Mouse (Mus musculus) midbrain, embryonic 14.5 days (tissue): ENCODE data around the gene Akap13. TPM values are rescaled to one million over a fixed set of nuclear protein-coding genes. Genes with fewer than 3 reads are reported as not detected.
A peak's percentile ranks its signal among the peaks of the same experiment; 100 is the strongest.

ENCODE experiments used
- ATAC-seq: fragments of 200-750 bp; cut with Nextera tagmentation; 2 replicates; pipeline ENCODE4 v1.8.0; 2017; ENCODE audit warnings: moderate number of reproducible peaks, moderate library complexity; ENCODE audit not compliant: low FRiP score, low TSS enrichment
- DNase-seq: peaks from one replicate; pipeline ENCODE4 v3.0.0-alpha.2; 2015
- H3K27ac ChIP-seq: fragments of 300-500 bp; sonication (generic); replicated peaks from 2 replicates; pipeline ENCODE4 v1.5.1; 2014; ENCODE audit warnings: mild to moderate bottlenecking, low read depth, low read length, moderate library complexity
- H3K27me3 ChIP-seq: fragments of 300-500 bp; sonication (generic); 2 replicates; pipeline ENCODE4 v1.6.1; 2014; ENCODE audit warnings: low read length, control low read depth, mixed read lengths; ENCODE audit not compliant: control insufficient read depth, insufficient read depth
- H3K36me3 ChIP-seq: fragments of 300-500 bp; sonication (generic); 2 replicates; pipeline ENCODE4 v1.6.1; 2014; ENCODE audit warnings: low read length, control low read depth; ENCODE audit not compliant: control insufficient read depth, insufficient read depth
- H3K4me1 ChIP-seq: fragments of 300-500 bp; sonication (generic); 2 replicates; pipeline ENCODE4 v1.6.1; 2014; ENCODE audit warnings: mild to moderate bottlenecking, antibody characterized with exemption, low read length, control low read depth; ENCODE audit not compliant: control insufficient read depth, insufficient read depth
- H3K4me2 ChIP-seq: fragments of 300-500 bp; sonication (generic); 2 replicates; pipeline ENCODE4 v1.6.1; 2014; ENCODE audit warnings: mild to moderate bottlenecking, low read length, moderate library complexity
- H3K4me3 ChIP-seq: fragments of 300-500 bp; sonication (generic); replicated peaks from 2 replicates; pipeline ENCODE4 v1.5.1; 2014; ENCODE audit warnings: low read depth, low read length
- H3K9ac ChIP-seq: fragments of 300-500 bp; sonication (generic); replicated peaks from 2 replicates; pipeline ENCODE4 v1.6.1; 2014; ENCODE audit warnings: mild to moderate bottlenecking, low read length, moderate library complexity
- H3K9me3 ChIP-seq: fragments of 300-500 bp; sonication (generic); 2 replicates; pipeline ENCODE4 v1.6.1; 2016; ENCODE audit warnings: low read length, control low read depth, mixed read lengths; ENCODE audit not compliant: control insufficient read depth
- WGBS: fragments of 180-500 bp; shearing (Covaris S2); extraction: QIAGEN DNeasy Blood & Tissue Kit; methylation state at CpG from one replicate; pipeline ENCODE4 v1.1.7; 2014; 5-methylcytosine and 5-hydroxymethylcytosine counted together
- polyA plus RNA-seq: library from polyadenylated mRNA; unstranded; fragments of >200 nt; fragmentation: Nextera tagmentation; extraction: Ambion mirVana; gene quantifications from 2 replicates; pipeline ENCODE4 v1.2.1, GENCODE M21; 2014

Gene Akap13
- polyA plus RNA-seq, 1 experiment from 2014 or later: 18.9 TPM

DNA sequence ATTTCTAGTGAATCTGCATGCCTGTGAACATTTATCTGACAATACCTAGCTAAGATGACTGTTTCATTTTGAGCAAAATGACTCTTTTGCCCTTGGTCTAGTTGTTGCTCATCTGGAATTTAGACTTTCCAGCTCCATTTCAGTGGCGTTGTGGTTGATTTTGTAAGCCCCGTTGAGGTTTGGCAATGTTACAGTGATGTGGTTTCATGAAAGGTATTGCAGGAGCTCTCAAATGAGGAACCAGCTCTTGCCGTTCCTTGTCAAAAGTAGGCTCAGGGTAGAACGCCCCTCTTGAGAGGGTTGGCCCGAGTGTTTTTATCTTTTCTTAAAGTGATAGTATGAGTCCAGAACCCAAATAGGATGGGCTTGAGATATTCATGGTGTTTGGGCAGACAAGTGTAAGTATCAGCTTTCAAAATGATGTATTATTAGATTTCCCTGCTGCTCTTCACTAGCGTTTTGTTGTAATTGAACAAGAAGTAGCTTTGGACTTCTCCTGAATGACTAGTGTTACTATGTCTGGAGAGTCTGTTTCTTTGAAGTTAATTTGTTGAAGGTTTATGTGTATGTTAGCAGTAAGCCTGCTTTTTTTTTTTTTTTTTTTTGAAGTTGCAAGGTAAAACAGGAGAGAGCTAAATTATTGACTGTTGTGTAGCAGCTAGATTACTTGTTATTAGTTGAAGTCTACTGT is 140.9 kb downstream of the Akap13 start:
- ATAC-seq (no peak), DNase-seq (no peak)
- Histone ChIP-seq H3K27me3 (no peaks in the 10 kb centered on the region), H3K4me1 (no peaks in the 10 kb centered on the region), H3K27ac (no peak overlapping the region), H3K9me3 (no peaks in the 10 kb centered on the region), H3K4me3 (no peak overlapping the region), H3K36me3 (no peaks in the 10 kb centered on the region), H3K9ac (no peak overlapping the region), H3K4me2 (no peak overlapping the region)
- WGBS: 86% methylated on average over 6 of the region's 6 CpGs

DNA sequence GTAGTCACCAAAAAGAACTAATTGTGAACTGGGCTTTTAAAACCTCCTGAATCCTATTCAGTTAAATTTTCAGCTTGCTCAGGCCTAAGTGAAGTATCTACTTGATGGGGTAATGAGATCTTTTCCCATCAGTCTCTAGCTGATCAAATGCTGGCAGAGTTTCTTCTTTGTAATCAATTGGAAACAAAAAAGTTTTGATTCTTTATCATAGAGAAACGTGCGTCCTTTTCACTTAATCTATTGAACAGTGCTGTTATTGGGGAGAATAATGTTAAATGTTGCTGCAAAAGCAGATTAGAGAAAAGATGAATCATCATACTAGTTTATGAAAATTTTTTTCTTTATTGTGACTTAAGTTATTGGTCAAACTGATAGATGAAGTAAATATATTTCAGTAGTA is 142.5 kb downstream of the Akap13 start:
- Histone ChIP-seq H3K4me1 (no peaks in the 10 kb centered on the region), H3K9ac (no peak overlapping the region), H3K27me3 (no peaks in the 10 kb centered on the region), H3K36me3 (no peaks in the 10 kb centered on the region), H3K4me3 (no peak overlapping the region), H3K27ac (no peak overlapping the region), H3K9me3 (no peaks in the 10 kb centered on the region), H3K4me2 (no peak overlapping the region)
- ATAC-seq (no peak), DNase-seq (no peak)
- WGBS: 93% methylated on average over 2 of the region's 2 CpGs

DNA sequence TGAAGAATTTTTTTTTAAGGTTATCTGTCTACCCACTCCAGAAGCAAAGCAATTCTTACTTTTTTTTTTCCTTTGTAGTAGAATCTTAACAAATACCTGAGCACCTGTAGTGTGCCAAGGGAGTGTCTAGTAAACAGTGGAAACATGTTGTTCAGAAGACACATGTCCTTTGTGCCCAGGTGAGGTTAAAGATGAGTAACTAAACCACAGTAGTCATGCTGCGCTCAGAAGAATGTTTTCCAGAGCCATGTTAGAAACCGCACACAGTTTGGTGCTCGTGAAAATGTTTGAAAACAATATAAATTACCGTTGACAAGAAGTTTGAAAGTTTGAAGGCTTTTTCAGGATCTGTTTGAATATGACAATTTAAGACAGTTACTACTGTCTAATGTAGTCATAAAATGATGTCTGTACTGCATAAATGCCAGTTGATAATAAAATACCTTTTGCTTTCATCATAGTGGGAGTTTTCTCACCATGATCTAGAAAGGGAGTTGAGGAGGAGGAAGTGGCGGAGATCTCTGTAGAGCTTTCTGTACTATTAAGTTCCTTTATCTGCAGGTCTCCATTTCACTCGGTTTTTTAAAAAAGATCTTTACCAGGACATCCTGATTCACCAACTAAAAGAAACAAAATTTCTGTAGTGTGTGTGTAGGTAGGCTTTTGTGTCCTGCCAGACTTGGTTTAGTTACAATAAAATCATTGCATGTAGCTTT is 145.2 kb downstream of the Akap13 start:
- 96% methylated on average over 6 of the region's 6 CpGs for WGBS
- no peak overlapping the region for H3K4me3 ChIP-seq
- no peaks in the 10 kb centered on the region for H3K9me3 ChIP-seq
- H3K27me3 ChIP-seq: no peaks in the 10 kb centered on the region
- ATAC-seq (no peak), DNase-seq (no peak)
- H3K4me2 ChIP-seq: no peak overlapping the region
- no peak overlapping the region for H3K9ac ChIP-seq
- no peak overlapping the region for H3K27ac ChIP-seq
- no peaks in the 10 kb centered on the region for H3K4me1 ChIP-seq
- H3K36me3 ChIP-seq: no peaks in the 10 kb centered on the region

DNA sequence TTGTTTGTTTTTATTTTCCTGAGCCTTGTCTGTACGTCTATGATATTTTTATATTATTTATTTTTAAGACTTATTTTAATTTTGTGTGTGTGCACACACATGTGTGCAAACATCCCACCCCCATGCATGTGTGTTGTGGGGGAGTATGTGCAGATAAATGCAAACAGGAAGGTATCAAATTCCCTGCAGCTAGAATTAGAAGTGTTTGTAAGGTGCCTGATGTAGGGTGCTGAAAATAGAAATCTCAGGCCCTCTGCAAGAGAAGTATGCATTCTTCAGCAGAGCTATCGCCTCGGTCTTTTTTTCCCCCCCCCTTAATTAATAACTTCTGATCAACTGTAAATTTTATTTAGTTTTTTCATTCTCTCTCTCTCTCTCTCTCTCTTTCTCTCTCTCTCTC is 151.9 kb downstream of the Akap13 start:
- ATAC-seq (no peak), DNase-seq (no peak)
- H3K27me3 ChIP-seq: no peaks in the 10 kb centered on the region
- H3K4me1 ChIP-seq: no peaks in the 10 kb centered on the region
- H3K9me3 ChIP-seq: no peaks in the 10 kb centered on the region
- no peak overlapping the region for H3K4me3 ChIP-seq
- no peak overlapping the region for H3K9ac ChIP-seq
- peaks cover 15% of the 10 kb centered on the region; the same call in 1 of the 2 replicates for H3K36me3 ChIP-seq
- no peak overlapping the region for H3K27ac ChIP-seq
- 94% methylated on average over 3 of the region's 3 CpGs for WGBS
- no peak overlapping the region for H3K4me2 ChIP-seq

DNA sequence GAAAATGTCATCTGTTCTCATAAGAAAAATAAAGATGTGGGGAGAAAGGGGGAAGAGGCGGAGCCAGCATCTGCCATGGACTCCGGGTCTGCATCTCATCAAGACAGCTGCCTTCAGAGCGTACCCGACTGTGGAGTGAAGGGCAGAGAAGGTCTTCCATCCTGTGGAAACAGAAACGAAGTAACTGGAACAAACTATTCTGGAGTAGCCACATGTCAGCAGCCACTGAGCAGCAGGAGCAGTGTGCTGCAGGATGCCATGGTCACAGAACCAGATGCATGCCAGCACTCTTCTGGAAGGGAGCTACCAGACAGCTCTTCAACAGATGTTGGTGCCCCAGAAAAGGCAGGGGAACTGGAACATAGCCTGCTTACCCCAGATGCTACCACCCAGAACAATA is 153.4 kb downstream of the Akap13 start:
- Histone ChIP-seq H3K9ac (no peak overlapping the region), H3K4me1 (no peaks in the 10 kb centered on the region), H3K4me3 (no peak overlapping the region), H3K27me3 (no peaks in the 10 kb centered on the region), H3K36me3 (peaks cover 15% of the 10 kb centered on the region; the same call in 1 of the 2 replicates), H3K27ac (no peak overlapping the region), H3K9me3 (no peaks in the 10 kb centered on the region), H3K4me2 (no peak overlapping the region)
- DNase-seq (no peak), ATAC-seq (no peak)
- 86% methylated on average over 5 of the region's 5 CpGs for WGBS

DNA sequence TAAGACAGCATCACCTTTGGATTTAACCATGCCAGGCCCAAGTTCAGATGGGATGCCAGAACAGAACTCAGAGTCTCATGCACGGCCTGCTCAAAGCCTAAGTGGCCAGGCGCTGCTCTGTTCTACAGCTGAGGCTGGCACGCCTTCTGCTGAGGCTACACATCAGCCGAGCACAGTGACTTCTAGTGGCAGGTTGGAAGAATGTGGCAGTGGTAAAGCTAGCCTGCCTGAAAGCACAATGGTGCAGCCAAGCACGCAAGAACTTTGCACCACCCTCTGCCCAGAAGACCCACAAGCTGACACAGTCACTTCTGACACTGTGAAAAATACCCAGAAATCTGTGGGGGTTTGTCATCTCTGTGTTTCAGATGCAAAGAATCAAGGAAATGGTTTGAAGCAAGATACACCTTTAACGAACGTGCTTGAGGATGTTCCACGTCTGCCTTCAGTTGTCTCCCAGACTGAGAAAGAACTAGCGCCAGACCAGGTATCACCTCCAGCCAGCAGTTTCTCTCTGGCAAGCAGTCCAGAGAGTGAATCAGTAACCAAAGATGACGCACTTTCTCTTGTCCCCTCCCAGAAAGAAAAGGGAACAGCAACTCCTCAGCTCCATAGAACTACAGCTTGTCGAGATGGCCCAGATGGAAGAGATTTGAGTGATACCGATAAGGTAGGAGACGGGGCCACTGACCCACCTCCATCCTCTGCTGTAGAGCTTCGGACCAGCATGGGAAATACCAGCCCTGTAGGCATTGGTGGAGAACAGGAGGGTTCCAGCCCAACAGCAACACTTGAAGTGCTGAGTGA is 154.3 kb downstream of the Akap13 start:
- Histone ChIP-seq H3K9ac (no peak overlapping the region), H3K27me3 (no peaks in the 10 kb centered on the region), H3K4me3 (no peak overlapping the region), H3K27ac (no peak overlapping the region), H3K4me2 (no peak overlapping the region), H3K4me1 (no peaks in the 10 kb centered on the region), H3K36me3 (peaks cover 15% of the 10 kb centered on the region; the same call in 1 of the 2 replicates), H3K9me3 (no peaks in the 10 kb centered on the region)
- DNase-seq: peak; percentile 25
- 87% methylated on average over 14 of the region's 14 CpGs for WGBS
- no peak for ATAC-seq

DNA sequence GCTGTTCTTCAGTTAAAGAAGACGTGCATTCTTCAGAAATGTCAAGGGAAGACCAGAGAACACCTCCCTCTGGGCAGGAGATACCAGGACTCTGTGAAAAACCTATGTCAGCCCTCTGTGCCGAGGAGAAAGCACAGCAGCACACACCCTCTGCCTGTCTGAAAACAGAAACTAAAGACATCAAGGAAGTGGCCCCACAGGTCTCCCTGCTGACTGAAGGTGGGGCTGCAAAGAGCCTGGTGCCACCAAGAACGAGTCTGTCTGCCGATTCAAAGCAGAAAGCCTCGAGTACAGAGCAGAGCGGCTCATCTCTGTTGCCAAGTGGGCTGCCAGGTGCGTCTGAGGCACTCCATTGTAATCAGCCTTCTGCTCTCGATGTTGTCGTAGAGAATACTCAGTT is 155.1 kb downstream of the Akap13 start:
- no peaks in the 10 kb centered on the region for H3K4me1 ChIP-seq
- H3K4me3 ChIP-seq: no peak overlapping the region
- H3K4me2 ChIP-seq: no peak overlapping the region
- H3K9ac ChIP-seq: no peak overlapping the region
- H3K36me3 ChIP-seq: peaks cover 15% of the 10 kb centered on the region; the same call in 1 of the 2 replicates
- H3K9me3 ChIP-seq: no peaks in the 10 kb centered on the region
- WGBS: 88% methylated on average over 9 of the region's 9 CpGs
- no peak overlapping the region for H3K27ac ChIP-seq
- DNase-seq (no peak), ATAC-seq (no peak)
- H3K27me3 ChIP-seq: no peaks in the 10 kb centered on the region

DNA sequence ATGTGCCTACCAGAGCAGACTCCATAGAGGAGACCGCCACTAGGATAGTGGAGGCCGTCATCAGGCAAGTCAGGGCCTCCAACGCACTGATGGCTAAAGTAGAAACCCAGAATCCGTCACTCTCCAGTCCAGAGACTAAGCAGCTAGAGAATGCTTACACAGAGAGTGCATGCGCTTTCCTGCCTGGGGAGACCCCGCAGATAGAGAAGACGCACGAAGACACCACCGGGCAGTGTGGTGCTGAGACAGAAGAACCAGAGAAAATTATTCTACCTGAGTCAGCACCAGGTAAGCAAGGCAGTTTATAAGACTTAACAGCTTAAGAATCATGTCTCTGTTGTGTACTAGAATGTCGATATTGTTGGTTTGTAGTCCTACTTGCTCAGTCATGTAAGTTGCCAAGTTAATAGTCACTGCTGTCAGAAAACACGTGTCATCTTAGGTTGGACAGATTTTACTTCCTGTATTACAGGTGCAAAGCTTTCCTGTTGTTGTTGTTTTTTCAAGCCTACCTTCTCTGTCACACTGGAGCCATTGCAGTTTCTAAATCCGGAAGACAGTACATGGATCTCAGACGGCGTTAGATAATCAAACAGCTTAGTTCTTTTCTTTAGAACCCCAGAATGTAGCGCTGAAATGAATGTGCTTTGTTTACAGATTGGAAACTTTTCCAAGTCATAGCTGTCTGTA is 156.1 kb downstream of the Akap13 start:
- ATAC-seq (no peak), DNase-seq (no peak)
- Histone ChIP-seq H3K4me1 (no peaks in the 10 kb centered on the region), H3K4me3 (no peak overlapping the region), H3K27ac (no peak overlapping the region), H3K4me2 (no peak overlapping the region), H3K9ac (no peak overlapping the region), H3K9me3 (no peaks in the 10 kb centered on the region), H3K36me3 (peaks cover 15% of the 10 kb centered on the region; the same call in 1 of the 2 replicates), H3K27me3 (no peaks in the 10 kb centered on the region)
- WGBS: 91% methylated on average over 15 of the region's 15 CpGs
